Mouse (Mus musculus) midbrain, embryonic 12.5 days (tissue): Measurements from ENCODE around the gene Acvr1. TPM values are rescaled to one million over a fixed set of nuclear protein-coding genes. Genes with fewer than 3 reads are reported as not detected.

Experiments
- ATAC-seq: fragments of 200-750 bp; cut with Nextera tagmentation; 2 replicates; pipeline ENCODE4 v1.8.0; 2017; ENCODE audit warnings: low read depth, moderate TSS enrichment, moderate library complexity; ENCODE audit not compliant: low FRiP score
- H3K27ac ChIP-seq: fragments of 300-500 bp; sonication (generic); replicated peaks from 2 replicates; pipeline ENCODE4 v1.5.1; 2016; ENCODE audit warnings: mild to moderate bottlenecking
- H3K27me3 ChIP-seq: fragments of 300-500 bp; sonication (generic); 2 replicates; pipeline ENCODE4 v1.6.1; 2016; ENCODE audit warnings: mild to moderate bottlenecking
- H3K36me3 ChIP-seq: fragments of 300-500 bp; sonication (generic); 2 replicates; pipeline ENCODE4 v1.6.1; 2016
- H3K4me1 ChIP-seq: fragments of 300-500 bp; sonication (generic); 2 replicates; pipeline ENCODE4 v1.6.1; 2016
- H3K4me2 ChIP-seq: fragments of 300-500 bp; sonication (generic); replicated peaks from 2 replicates; pipeline ENCODE4 v1.6.1; 2016; ENCODE audit warnings: mild to moderate bottlenecking, moderate library complexity
- H3K4me3 ChIP-seq: fragments of 300-500 bp; sonication (generic); 2 replicates; pipeline ENCODE4 v1.5.1; 2016; ENCODE audit warnings: mild to moderate bottlenecking
- H3K9ac ChIP-seq: fragments of 300-500 bp; sonication (generic); replicated peaks from 2 replicates; pipeline ENCODE4 v1.6.1; 2016; ENCODE audit warnings: mild to moderate bottlenecking, moderate library complexity
- H3K9me3 ChIP-seq: fragments of 300-500 bp; sonication (generic); 2 replicates; pipeline ENCODE4 v1.6.1; 2016; ENCODE audit warnings: mild to moderate bottlenecking
- WGBS: fragments of 180-500 bp; shearing (Covaris S2); methylation state at CpG from one replicate; pipeline ENCODE4 v1.1.7; 2016; 5-methylcytosine and 5-hydroxymethylcytosine counted together
- polyA plus RNA-seq: library from polyadenylated mRNA; unstranded; fragments of >200 nt; fragmentation: Nextera tagmentation; extraction: Ambion mirVana; gene quantifications from 2 replicates; pipeline ENCODE4 v1.2.1, GENCODE M21; 2016

The Acvr1 gene
- polyA plus RNA-seq, 1 experiment from 2014 or later: 4.7 TPM

DNA sequence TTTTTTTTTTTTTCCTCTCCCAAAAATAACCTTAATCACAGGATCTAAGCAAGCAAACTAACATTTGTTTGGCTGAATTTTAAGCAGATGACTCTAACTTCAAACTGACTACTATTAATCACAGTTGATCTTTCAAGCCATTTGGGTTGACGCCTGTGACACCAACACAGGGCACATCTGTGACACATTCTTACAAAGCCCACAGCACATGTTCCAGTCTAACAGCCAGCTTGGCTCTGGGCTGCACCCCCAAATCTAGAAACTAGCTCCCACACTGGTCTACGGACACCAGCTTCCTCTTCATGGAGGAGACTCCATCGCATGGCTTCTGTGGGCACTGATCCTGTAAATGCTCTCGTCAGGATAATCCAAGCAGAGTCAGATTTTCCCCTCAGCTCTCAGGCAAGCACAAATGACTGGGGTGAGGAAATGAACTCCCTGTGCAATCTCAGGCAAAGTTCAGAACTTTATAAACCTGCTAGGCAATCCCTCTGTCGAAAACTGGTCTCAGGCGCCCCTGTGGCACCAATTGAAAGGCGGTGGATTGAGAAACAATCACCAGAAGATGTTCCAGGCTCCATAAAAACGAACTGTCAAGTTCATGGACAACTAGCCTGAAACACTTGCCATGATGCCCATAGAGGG lies 110.0 kb downstream of the Acvr1 start:
- no peak for ATAC-seq
- Histone ChIP-seq H3K4me1 (no peaks in the 10 kb centered on the region), H3K36me3 (peaks cover 23% of the 10 kb centered on the region), H3K27me3 (no peaks in the 10 kb centered on the region), H3K4me3 (no peak overlapping the region), H3K27ac (no peak overlapping the region), H3K4me2 (no peak overlapping the region), H3K9ac (no peak overlapping the region), H3K9me3 (no peaks in the 10 kb centered on the region)
- WGBS: 93% methylated on average over 8 of the region's 8 CpGs

DNA sequence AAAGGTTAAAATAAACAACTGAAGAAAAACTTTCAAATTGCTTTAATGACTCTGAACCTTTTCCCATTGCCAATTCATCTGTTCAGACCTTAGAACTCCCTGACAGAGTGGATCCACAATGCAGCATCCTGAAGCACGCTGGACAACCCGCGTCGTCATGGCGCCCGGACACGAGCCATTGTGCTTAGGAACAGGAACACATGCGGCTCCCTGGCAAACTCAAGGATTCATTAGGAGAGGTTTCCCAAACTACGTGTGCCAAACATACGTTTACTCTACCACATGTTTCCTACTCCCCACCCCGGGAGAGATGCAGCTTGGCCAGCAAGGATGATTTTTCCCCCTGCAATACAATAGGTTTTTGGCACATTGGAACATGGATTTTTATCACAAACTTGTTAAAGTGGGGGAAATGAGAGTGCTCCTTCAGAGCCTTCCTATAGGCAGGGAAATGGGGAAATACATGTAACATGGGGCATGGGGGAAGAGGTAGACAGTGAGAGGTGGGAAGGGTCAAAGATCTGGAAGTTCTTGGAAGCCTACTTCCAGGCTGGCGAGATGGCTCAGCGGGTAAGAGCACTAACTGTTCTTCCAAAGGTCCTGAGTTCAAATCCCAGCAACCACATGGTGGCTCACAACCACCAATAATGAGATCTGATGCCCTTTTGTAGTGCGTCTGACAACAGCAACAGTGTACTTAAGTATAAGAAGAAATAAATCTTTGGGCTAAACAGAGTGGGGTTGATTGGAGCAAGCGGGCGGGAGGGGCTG lies 112.7 kb downstream of the Acvr1 start:
- Histone ChIP-seq H3K4me3 (no peak overlapping the region), H3K36me3 (peaks cover 23% of the 10 kb centered on the region), H3K9ac (no peak overlapping the region), H3K4me1 (no peaks in the 10 kb centered on the region), H3K4me2 (no peak overlapping the region), H3K27ac (no peak overlapping the region), H3K27me3 (no peaks in the 10 kb centered on the region), H3K9me3 (no peaks in the 10 kb centered on the region)
- 91% methylated on average over 16 of the region's 16 CpGs for WGBS
- no peak for ATAC-seq

- Histone ChIP-seq H3K9ac (no peak overlapping the region), H3K36me3 (peaks cover 14% of the 10 kb centered on the region), H3K9me3 (no peaks in the 10 kb centered on the region), H3K4me1 (no peaks in the 10 kb centered on the region), H3K27ac (no peak overlapping the region), H3K4me3 (no peak overlapping the region), H3K27me3 (no peaks in the 10 kb centered on the region), H3K4me2 (no peak overlapping the region)
- no peak for ATAC-seq
- WGBS: 95% methylated on average over 15 of the region's 15 CpGs
Observed at GRCm38 (mm10) chr2:58447001-58447400, 120.0 kb downstream of the Acvr1 start.

DNA sequence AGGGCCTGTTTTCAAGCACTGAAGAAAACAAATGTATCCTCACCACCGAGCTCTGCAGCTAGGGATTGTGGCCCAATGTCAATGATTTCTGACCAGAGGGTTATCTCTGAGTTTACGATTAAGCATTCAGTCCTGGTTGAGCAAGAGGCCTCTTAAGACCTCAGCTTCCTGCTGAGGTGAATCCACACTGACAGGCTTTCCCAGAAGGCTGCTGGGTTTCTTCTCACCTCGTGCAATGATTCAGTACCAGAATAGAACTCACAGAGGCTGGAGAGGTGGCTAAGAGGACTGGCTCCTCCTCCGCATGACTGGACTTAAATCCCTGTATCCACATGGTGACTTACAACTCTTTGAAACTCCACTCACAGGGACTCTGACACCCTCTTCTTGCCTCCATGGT lies 123.8 kb downstream of the Acvr1 start:
- ATAC-seq: no peak
- H3K4me2 ChIP-seq: no peak overlapping the region
- peaks cover 14% of the 10 kb centered on the region for H3K36me3 ChIP-seq
- H3K4me1 ChIP-seq: no peaks in the 10 kb centered on the region
- 78% methylated on average over 4 of the region's 4 CpGs for WGBS
- no peak overlapping the region for H3K4me3 ChIP-seq
- no peak overlapping the region for H3K27ac ChIP-seq
- H3K27me3 ChIP-seq: no peaks in the 10 kb centered on the region
- no peaks in the 10 kb centered on the region for H3K9me3 ChIP-seq
- no peak overlapping the region for H3K9ac ChIP-seq

GRCm38 (mm10) chr2:58436911-58437310 lies 130.0 kb downstream of the Acvr1 start:
- no peak overlapping the region for H3K4me2 ChIP-seq
- no peak for ATAC-seq
- H3K4me3 ChIP-seq: no peak overlapping the region
- H3K36me3 ChIP-seq: no peaks in the 10 kb centered on the region
- no peak overlapping the region for H3K27ac ChIP-seq
- H3K4me1 ChIP-seq: no peaks in the 10 kb centered on the region
- H3K9ac ChIP-seq: no peak overlapping the region
- 87% methylated on average over 3 of the region's 3 CpGs for WGBS
- H3K27me3 ChIP-seq: no peaks in the 10 kb centered on the region
- no peaks in the 10 kb centered on the region for H3K9me3 ChIP-seq

DNA sequence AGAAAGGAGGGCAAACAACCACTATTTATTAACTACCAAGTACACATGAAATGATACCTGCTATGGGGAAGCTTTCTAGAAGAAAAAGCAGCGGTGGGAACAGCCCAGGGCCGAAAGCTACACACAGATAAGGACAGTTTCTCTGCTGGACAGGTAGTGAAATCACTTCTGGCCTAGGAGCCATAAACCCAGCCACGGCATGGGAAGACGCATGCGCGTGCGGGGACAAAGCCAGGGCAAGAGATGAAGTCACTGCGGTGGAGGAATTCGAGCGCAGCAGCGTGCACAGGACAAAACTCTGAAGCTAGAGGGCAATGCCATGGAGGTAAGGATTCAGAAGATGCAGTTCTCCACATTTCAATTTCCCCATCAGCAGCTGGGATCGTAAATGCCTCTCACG lies 131.4 kb downstream of the Acvr1 start:
- WGBS: 94% methylated on average over 13 of the region's 13 CpGs
- Histone ChIP-seq H3K4me2 (no peak overlapping the region), H3K4me3 (no peak overlapping the region), H3K9me3 (no peaks in the 10 kb centered on the region), H3K4me1 (no peaks in the 10 kb centered on the region), H3K36me3 (no peaks in the 10 kb centered on the region), H3K9ac (no peak overlapping the region), H3K27me3 (no peaks in the 10 kb centered on the region), H3K27ac (no peak overlapping the region)
- ATAC-seq: no peak

DNA sequence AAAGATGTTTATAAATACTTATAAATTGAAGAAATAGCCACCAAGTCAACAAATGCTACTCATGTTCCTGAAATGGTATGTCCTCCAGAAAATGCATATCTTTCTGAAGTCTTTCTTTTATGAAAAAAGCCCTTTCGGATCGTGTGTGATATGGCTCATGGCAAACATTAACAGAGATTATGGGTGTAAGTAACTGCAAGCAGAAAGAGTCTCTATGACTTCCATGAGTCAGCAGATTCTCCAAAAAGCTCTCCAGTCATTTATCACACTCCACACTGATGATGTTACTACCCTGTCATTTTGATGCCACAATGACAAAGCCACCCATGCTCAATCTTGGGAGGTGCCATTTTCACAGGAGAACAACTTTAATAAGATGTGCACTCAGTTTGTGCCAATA lies 132.5 kb downstream of the Acvr1 start:
- Histone ChIP-seq H3K9ac (no peak overlapping the region), H3K4me1 (no peaks in the 10 kb centered on the region), H3K4me3 (no peak overlapping the region), H3K36me3 (no peaks in the 10 kb centered on the region), H3K27ac (no peak overlapping the region), H3K27me3 (no peaks in the 10 kb centered on the region), H3K9me3 (no peaks in the 10 kb centered on the region), H3K4me2 (no peak overlapping the region)
- no peak for ATAC-seq
- WGBS: 87% methylated on average over 2 of the region's 2 CpGs

GRCm38 (mm10) chr2:58433317-58433716 lies 133.6 kb downstream of the Acvr1 start:
- Histone ChIP-seq H3K27me3 (no peaks in the 10 kb centered on the region), H3K4me3 (no peak overlapping the region), H3K4me2 (no peak overlapping the region), H3K27ac (no peak overlapping the region), H3K9me3 (no peaks in the 10 kb centered on the region), H3K4me1 (no peaks in the 10 kb centered on the region), H3K9ac (no peak overlapping the region), H3K36me3 (no peaks in the 10 kb centered on the region)
- ATAC-seq: no peak
- WGBS: 95% methylated on average over 2 of the region's 2 CpGs

GRCm38 (mm10) chr2:58432211-58432610 lies 134.7 kb downstream of the Acvr1 start:
- Histone ChIP-seq H3K4me1 (no peaks in the 10 kb centered on the region), H3K9ac (no peak overlapping the region), H3K27me3 (no peaks in the 10 kb centered on the region), H3K4me3 (no peak overlapping the region), H3K4me2 (no peak overlapping the region), H3K27ac (no peak overlapping the region), H3K9me3 (no peaks in the 10 kb centered on the region), H3K36me3 (no peaks in the 10 kb centered on the region)
- 96% methylated on average over 7 of the region's 7 CpGs for WGBS
- no peak for ATAC-seq

DNA sequence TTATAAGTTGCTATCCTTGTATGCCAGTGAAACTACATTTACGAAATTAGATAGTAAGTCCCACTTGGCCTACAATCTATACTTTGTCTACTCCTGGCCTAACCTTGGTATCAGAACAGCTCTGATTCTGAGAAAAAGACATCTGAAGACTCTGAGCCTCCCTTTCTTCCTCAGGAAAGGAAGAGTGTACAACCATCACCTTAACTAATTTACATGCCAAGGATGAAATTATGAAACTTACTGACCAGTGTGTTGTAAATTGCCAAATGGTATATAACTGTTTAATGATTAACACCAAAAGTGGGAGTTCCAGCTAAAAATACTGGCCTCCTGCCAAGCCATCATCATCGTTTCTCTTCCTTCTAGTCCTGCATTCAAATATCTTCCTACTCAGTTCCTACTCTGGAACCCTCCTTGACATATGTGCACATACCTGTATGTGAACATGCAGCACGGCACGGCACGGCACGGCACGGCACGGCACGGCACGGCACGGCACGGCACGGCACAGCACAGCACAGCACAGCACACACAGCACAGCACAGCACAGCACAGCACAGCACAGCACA lies 141.4 kb downstream of the Acvr1 start:
- Histone ChIP-seq H3K4me2 (no peak overlapping the region), H3K27me3 (no peaks in the 10 kb centered on the region), H3K36me3 (no peaks in the 10 kb centered on the region), H3K9me3 (no peaks in the 10 kb centered on the region), H3K9ac (no peak overlapping the region), H3K4me3 (no peak overlapping the region), H3K27ac (no peak overlapping the region), H3K4me1 (no peaks in the 10 kb centered on the region)
- ATAC-seq: no peak
- 96% methylated on average over 13 of the region's 13 CpGs for WGBS

DNA sequence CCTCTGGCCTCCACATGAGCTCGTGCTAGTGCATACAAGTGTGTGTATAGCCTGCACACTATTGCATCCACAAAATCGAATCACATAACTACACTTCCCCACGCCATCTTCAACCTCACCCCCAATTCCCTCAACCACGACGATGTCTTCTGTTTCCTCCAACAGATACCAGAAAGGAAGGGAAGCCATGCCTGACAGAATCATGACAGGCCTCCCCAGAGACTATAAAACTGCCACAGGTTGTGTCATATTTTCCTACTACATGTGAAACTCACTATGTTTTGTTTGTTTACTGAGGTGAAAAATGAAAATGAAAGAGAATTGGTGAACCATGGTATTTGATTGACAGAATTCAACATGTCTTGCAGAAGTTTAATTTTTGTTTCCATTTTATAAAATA lies 143.6 kb downstream of the Acvr1 start:
- Histone ChIP-seq H3K4me1 (no peaks in the 10 kb centered on the region), H3K4me3 (no peak overlapping the region), H3K27ac (no peak overlapping the region), H3K36me3 (no peaks in the 10 kb centered on the region), H3K9ac (no peak overlapping the region), H3K4me2 (no peak overlapping the region), H3K27me3 (no peaks in the 10 kb centered on the region), H3K9me3 (no peaks in the 10 kb centered on the region)
- no peak for ATAC-seq
- WGBS: 86% methylated on average over 5 of the region's 5 CpGs

DNA sequence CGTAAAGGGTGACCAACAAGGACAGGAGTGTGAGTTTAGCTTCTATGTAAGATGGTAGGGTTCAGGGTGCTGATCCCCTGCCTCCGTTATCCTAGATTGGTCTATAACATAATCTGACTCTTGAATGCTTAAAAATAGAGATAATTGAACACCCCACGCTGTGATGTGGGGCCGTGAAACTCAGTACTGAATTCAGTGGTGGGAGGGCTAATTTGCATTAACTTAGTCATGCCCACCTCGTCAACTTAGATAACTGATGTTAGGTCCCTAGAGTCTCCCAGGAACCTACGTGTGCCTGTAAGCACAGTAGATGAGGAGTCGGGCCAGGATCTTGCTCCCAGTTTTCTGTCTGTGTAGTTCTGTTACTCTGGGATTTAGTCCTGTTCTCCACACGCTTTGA lies 147.4 kb downstream of the Acvr1 start:
- Histone ChIP-seq H3K4me2 (no peak overlapping the region), H3K27ac (no peak overlapping the region), H3K36me3 (no peaks in the 10 kb centered on the region), H3K27me3 (no peaks in the 10 kb centered on the region), H3K4me1 (no peaks in the 10 kb centered on the region), H3K4me3 (no peak overlapping the region), H3K9ac (no peak overlapping the region), H3K9me3 (no peaks in the 10 kb centered on the region)
- ATAC-seq: no peak
- WGBS: 78% methylated on average over 8 of the region's 8 CpGs
